Mouse (Mus musculus) liver, embryonic 14.5 days (tissue): Measurements from ENCODE around the gene Thsd4.

Source experiments
- CTCF ChIP-seq: IDR thresholded peaks from 2 replicates; pipeline ENCODE4 v1.5.1; 2016; ENCODE audit warnings: antibody characterized with exemption, low read depth, control low read depth
- EP300 ChIP-seq: IDR thresholded peaks from 2 replicates; pipeline ENCODE4 v1.6.1; 2016; ENCODE audit warnings: antibody characterized with exemption, low read depth

- TF ChIP-seq CTCF (no peak), EP300 (no peak)
Measured at GRCm38 (mm10) chr9:60504378-60505285, 17.2 kb downstream of the Thsd4 start.
